Mouse (Mus musculus) E14TG2a.4 (cell line): ENCODE data around the gene Scmh1.

ENCODE experiments used
- CTCF ChIP-seq: conservative IDR thresholded peaks from 2 replicates; pipeline ENCODE4 v1.5.1; 2014; ENCODE audit warnings: low read length
- POU5F1 ChIP-seq: IDR thresholded peaks from 2 replicates; pipeline ENCODE4 v1.6.1; 2014; ENCODE audit warnings: low read length, borderline replicate concordance

DNA sequence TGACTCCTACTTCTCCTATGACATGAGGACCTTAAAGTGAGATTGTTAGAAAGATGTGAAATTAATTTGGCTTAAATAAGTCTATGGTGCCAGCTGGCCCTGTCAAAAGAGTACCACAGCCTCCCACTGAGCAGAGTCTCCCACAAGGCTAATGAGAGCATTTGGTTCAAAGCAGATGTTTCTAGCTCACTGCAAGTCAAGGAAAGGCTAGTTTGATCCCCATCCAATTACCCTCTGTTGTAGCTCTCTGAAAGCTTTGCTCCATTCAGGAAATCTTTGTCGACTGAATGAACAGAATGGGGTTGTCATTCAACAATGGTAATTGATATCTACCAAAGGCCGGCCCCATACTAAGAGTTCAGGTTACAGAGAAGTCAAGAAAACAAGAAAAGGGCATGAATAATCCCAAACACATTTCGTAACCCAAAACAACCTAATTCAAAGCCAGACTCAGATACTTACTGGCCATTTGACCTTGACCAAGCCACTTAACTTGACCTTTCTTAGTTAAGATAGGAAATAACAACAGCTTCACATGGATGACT is 16.0 kb upstream of the Scmh1 start:
- no peak for TF ChIP-seq CTCF
- no peak for TF ChIP-seq POU5F1
